Comparison of ENCODE assay signal across 26 mouse cellular contexts in genomic region chr9:47882372-47882771, GRCm38 (mm10).
DNase-seq lines count a peak whose midpoint lies in the region; ATAC-seq and TF ChIP-seq lines count a peak whose summit lies in the region.
"Had no signal": no experiment of that assay in that cellular context is flagged by ENCODE, and none has a peak within 500 bp of the region (broad histone marks: within the 10 kb centered on the region; RNA-seq: fewer than 3 reads in every experiment).

No protein-coding gene starts in this region.

- H3K4me3 ChIP-seq in heart, embryonic 13.5 days, result no peak overlapping the region
- no peak overlapping the region for H3K4me3 ChIP-seq in hindbrain, embryonic 15.5 days
- H3K4me3 ChIP-seq in hindbrain, embryonic 10.5 days, result no peak overlapping the region
- H3K4me3 ChIP-seq in E14TG2a.4 (replicated peaks; ENCODE audit: low read length), result 0 out of 2 replicates have a peak overlapping the region, but pooled peaks have one; percentile 17
- H3K4me3 ChIP-seq in midbrain, embryonic 14.5 days (replicated peaks; ENCODE audit: low read depth, low read length), result no peak overlapping the region
- H3K4me3 ChIP-seq: forebrain, embryonic 12.5 days; heart, embryonic 10.5 days; left cerebral cortex, adult 2 months; liver, embryonic 12.5 days had no signal

- DNase-seq in heart, postnatal 10 days, result no peak
- DNase-seq in hindbrain, embryonic 10.5 days (ENCODE audit: low spot score), result no peak
- peak; percentile 50 for DNase-seq in midbrain, embryonic 14.5 days
- DNase-seq: adrenal gland, postnatal 25 days; cerebellum, adult 18-20 months; cerebellum, postnatal 10 days; forebrain, postnatal 0 days; kidney, adult 11 months; kidney, postnatal 25 days; liver, postnatal 0 days; right cerebral cortex, postnatal 4 days; thymus, adult 18-20 months; thymus, postnatal 25 days had no signal

- H3K4me2 ChIP-seq in heart, embryonic 13.5 days, result peak overlapping the region; percentile 44
- H3K4me2 ChIP-seq in hindbrain, embryonic 15.5 days, result no peak overlapping the region
- H3K4me2 ChIP-seq in midbrain, embryonic 14.5 days (ENCODE audit: low read length), result 0 out of 2 replicates have a peak overlapping the region, but pooled peaks have one; percentile 0
- H3K4me2 ChIP-seq: forebrain, embryonic 12.5 days; liver, embryonic 12.5 days had no signal

- no peak for ATAC-seq in heart, embryonic 13.5 days (ENCODE audit: extremely low read depth, insufficient number of reproducible peaks, low FRiP score, low TSS enrichment)
- 0 out of 2 replicates have a peak, but pooled peaks have one; percentile 51 for ATAC-seq in hindbrain, embryonic 15.5 days (ENCODE audit: low FRiP score, low read depth)
- no peak for ATAC-seq in midbrain, embryonic 14.5 days (ENCODE audit: low FRiP score, low TSS enrichment)
- no peak for ATAC-seq in erythroblast, adult 5-6 weeks (replicated peaks; ENCODE audit: low FRiP score, poor library complexity, severe bottlenecking)
- ATAC-seq in granulocyte monocyte progenitor cell, adult 5-6 weeks (replicated peaks; ENCODE audit: poor library complexity, severe bottlenecking), result no peak
- ATAC-seq: forebrain, postnatal 0 days; inflammation-experienced regulatory T-cells, adult 6 months; liver, embryonic 12.5 days; liver, postnatal 0 days; lung, postnatal 0 days had no signal

- no peak overlapping the region; the same call in 1 of the 2 replicates for H3K9ac ChIP-seq in heart, embryonic 13.5 days
- H3K9ac ChIP-seq in hindbrain, embryonic 15.5 days, result no peak overlapping the region
- H3K9ac ChIP-seq in midbrain, embryonic 14.5 days (replicated peaks; ENCODE audit: low read length), result no peak overlapping the region
- H3K9ac ChIP-seq: forebrain, embryonic 12.5 days; forebrain, postnatal 0 days; liver, embryonic 12.5 days; liver, postnatal 0 days had no signal

- 24% methylated on average over 11 of the region's 11 CpGs for WGBS in heart, embryonic 13.5 days
- whole genome bisulfite sequencing in hindbrain, embryonic 15.5 days, result 65% methylated on average over 11 of the region's 11 CpGs
- 78% methylated on average over 11 of the region's 11 CpGs for WGBS in hindbrain, embryonic 10.5 days
- WGBS in midbrain, embryonic 14.5 days, result 45% methylated on average over 11 of the region's 11 CpGs

- H3K4me1 ChIP-seq in heart, embryonic 13.5 days, result peaks cover 9% of the 10 kb centered on the region
- H3K4me1 ChIP-seq in hindbrain, embryonic 15.5 days (replicated peaks), result peaks cover 10% of the 10 kb centered on the region
- peaks cover 9% of the 10 kb centered on the region for H3K4me1 ChIP-seq in hindbrain, embryonic 10.5 days (replicated peaks)
- peaks cover 10% of the 10 kb centered on the region for H3K4me1 ChIP-seq in E14TG2a.4 (replicated peaks; ENCODE audit: low read depth, low read length)
- peaks cover 20% of the 10 kb centered on the region for H3K4me1 ChIP-seq in midbrain, embryonic 14.5 days (ENCODE audit: control insufficient read depth, insufficient read depth, low read length)
- H3K4me1 ChIP-seq: liver, embryonic 12.5 days had no signal

- no peak for TF ChIP-seq CTCF in E14TG2a.4 (conservative IDR thresholded peaks at IDR 0.05; ENCODE audit: low read length)

- H3K9me3 ChIP-seq in heart, embryonic 13.5 days, result no peaks in the 10 kb centered on the region
- H3K9me3 ChIP-seq in hindbrain, embryonic 15.5 days, result no peaks in the 10 kb centered on the region
- H3K9me3 ChIP-seq in hindbrain, embryonic 10.5 days, result no peaks in the 10 kb centered on the region
- no peaks in the 10 kb centered on the region for H3K9me3 ChIP-seq in E14TG2a.4 (ENCODE audit: low read length)
- no peaks in the 10 kb centered on the region for H3K9me3 ChIP-seq in midbrain, embryonic 14.5 days (ENCODE audit: control insufficient read depth, low read length)
- H3K9me3 ChIP-seq: forebrain, embryonic 12.5 days; heart, embryonic 10.5 days; liver, embryonic 12.5 days had no signal

- H3K27me3 ChIP-seq in heart, embryonic 13.5 days (replicated peaks), result peaks cover 7% of the 10 kb centered on the region
- no peaks in the 10 kb centered on the region for H3K27me3 ChIP-seq in hindbrain, embryonic 15.5 days
- H3K27me3 ChIP-seq in hindbrain, embryonic 10.5 days (ENCODE audit: insufficient read depth, poor library complexity, severe bottlenecking), result peaks cover 35% of the 10 kb centered on the region
- H3K27me3 ChIP-seq in E14TG2a.4 (ENCODE audit: insufficient read depth, low read length), result peaks cover 34% of the 10 kb centered on the region
- no peaks in the 10 kb centered on the region for H3K27me3 ChIP-seq in midbrain, embryonic 14.5 days (ENCODE audit: control insufficient read depth, insufficient read depth, low read length)
- H3K27me3 ChIP-seq: liver, embryonic 12.5 days had no signal

- no peaks in the 10 kb centered on the region for H3K36me3 ChIP-seq in heart, embryonic 13.5 days
- H3K36me3 ChIP-seq in hindbrain, embryonic 15.5 days, result no peaks in the 10 kb centered on the region
- no peaks in the 10 kb centered on the region for H3K36me3 ChIP-seq in hindbrain, embryonic 10.5 days
- no peaks in the 10 kb centered on the region for H3K36me3 ChIP-seq in E14TG2a.4 (ENCODE audit: insufficient read depth, low read length)
- no peaks in the 10 kb centered on the region for H3K36me3 ChIP-seq in midbrain, embryonic 14.5 days (ENCODE audit: control insufficient read depth, insufficient read depth, low read length)
- H3K36me3 ChIP-seq: forebrain, embryonic 12.5 days; heart, embryonic 10.5 days; liver, embryonic 12.5 days had no signal

- no peak overlapping the region for H3K27ac ChIP-seq in heart, embryonic 13.5 days (replicated peaks)
- no peak overlapping the region for H3K27ac ChIP-seq in hindbrain, embryonic 15.5 days (replicated peaks)
- H3K27ac ChIP-seq in hindbrain, embryonic 10.5 days, result no peak overlapping the region
- H3K27ac ChIP-seq in midbrain, embryonic 14.5 days (replicated peaks; ENCODE audit: low read depth, low read length), result peak overlapping the region; percentile 61
- H3K27ac ChIP-seq: forebrain, embryonic 12.5 days; heart, embryonic 10.5 days; left cerebral cortex, adult 2 months; liver, embryonic 12.5 days; macrophage; stomach, postnatal 0 days had no signal

- intact Hi-C loops in heart, postnatal 10 days (cut with DNase I), result no loop called here
